Mouse (Mus musculus) lung, postnatal 0 days (tissue): ENCODE results near the gene Nell1.

Experiments
- CTCF ChIP-seq: IDR thresholded peaks from 2 replicates; pipeline ENCODE4 v1.5.1; 2016; ENCODE audit warnings: antibody characterized with exemption, mild to moderate bottlenecking
- EP300 ChIP-seq: IDR thresholded peaks from 2 replicates; pipeline ENCODE4 v1.6.1; 2016; ENCODE audit warnings: antibody characterized with exemption, mild to moderate bottlenecking, control low read depth

GRCm38 (mm10) chr7:50153618-50154017, 179.0 kb downstream of the Nell1 start:
- no peak for TF ChIP-seq CTCF
- no peak for TF ChIP-seq EP300
